Mouse (Mus musculus) megakaryocyte, embryonic 14.5 days (primary cell): ENCODE data around the gene 2310003L06Rik.

Experiments used
- FLI1 ChIP-seq: IDR thresholded peaks from 2 replicates; pipeline ENCODE4 v1.6.1; 2012; ENCODE audit warnings: low read length, inconsistent platforms, mixed read lengths
- GATA1 ChIP-seq: IDR thresholded peaks from 3 replicates; pipeline ENCODE4 v1.6.1; 2012; ENCODE audit warnings: mixed read lengths, low read length, inconsistent platforms, borderline replicate concordance

DNA sequence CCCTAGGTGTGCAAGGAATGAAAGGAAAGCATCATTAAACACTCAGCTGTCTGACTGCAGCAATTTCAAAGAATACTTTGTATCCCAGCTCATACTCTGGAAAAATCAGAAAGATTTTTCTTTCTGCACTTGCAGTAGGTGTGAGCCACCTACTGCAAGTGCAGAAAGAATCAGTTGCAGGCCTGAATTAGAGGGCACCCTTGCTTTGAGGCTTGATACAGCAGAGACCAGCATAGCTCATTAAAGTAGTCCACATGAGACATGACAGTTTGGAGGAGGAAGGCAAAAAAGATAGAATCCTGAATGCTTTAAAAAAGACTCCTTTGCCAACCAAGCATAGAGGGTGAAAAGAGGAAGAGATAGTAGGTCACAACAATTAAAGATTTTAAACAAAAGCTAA lies 26.7 kb upstream of the 2310003L06Rik start:
- no peak for TF ChIP-seq GATA1
- no peak for TF ChIP-seq FLI1
